Mouse (Mus musculus) retina, adult 2 months (tissue): Measurements from ENCODE around the gene Scap.
A peak's percentile ranks its signal among the peaks of the same experiment; 100 is the strongest.

Experiments
- DNase-seq: peaks from one replicate; pipeline ENCODE4 v3.0.0-alpha.2; 2012; ENCODE audit warnings: low read depth, low spot score

Gene Scap

DNA sequence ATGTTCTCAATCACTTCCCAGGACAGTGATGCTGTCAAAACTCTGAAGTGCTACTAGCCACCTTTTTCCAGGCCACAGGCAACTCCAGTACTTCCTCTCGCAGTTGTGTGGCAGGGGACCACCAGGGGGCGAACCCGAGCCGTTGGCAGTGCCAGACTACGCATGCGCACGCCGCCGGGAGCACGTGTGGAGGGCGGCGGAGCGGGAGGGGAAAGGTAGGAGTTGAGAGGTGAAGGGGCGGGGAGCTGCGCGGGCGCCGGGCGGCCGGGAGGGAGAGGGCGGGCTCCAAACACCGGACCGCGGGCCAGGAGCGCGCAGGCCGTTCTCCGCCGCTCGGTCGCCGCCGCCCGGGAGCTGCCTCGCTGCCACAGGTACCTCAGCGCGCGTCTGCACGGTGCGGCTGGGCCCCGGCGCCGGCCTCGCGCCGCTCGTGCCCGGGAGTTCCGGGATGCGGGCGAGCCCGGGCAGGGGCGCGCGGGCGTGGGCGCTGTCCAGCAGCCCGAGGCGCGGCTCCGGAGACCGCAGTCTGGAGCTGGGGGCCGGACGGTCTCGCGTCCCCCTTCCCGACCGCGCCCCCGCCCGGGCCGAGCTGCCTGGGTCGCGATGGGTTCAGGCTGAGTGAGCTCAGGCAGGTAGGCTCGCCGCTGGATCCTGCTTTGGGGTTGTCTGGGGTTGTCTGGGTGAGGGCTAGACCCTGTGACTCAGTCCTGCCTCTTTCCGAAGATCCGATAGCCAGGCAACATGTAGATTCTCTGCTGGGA is at the start of gene Scap:
Scap (plus strand) TSS at position 154 of the 761 bp plus-strand sequence.
- peak; percentile 90 for DNase-seq

GRCm38 (mm10) chr9:110284075-110284697 is 48.9 kb upstream of the Scap start:
- no peak for DNase-seq

DNA sequence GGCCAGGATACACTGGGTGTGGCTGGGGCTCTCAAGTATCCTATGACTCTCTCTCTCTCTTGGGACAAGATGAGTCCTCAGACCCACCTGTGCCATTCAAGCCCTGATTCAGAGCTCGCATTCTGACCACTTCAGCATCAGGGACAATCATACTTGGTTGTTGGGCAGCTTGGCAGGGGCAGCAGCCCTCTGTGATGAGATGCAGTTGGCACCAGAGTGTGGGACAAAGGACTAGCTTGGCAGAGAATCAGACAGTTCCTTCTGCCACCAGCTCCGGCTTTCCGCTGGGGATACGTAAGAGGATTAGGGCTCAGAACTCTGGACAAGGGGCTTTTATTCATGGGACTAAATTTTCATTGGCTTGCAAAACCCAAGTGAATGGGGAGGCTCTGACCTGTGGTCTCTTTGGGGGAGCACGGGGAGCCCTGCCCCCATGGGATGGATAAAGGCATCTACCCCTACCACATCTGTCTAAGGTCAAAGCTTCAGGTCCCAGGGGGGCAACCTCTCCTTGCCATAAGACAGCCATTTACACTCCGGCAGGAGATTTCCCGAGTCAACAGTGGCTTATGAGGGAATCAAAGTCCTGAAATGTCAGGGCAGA is 45.7 kb upstream of the Scap start:
- DNase-seq, result no peak

DNA sequence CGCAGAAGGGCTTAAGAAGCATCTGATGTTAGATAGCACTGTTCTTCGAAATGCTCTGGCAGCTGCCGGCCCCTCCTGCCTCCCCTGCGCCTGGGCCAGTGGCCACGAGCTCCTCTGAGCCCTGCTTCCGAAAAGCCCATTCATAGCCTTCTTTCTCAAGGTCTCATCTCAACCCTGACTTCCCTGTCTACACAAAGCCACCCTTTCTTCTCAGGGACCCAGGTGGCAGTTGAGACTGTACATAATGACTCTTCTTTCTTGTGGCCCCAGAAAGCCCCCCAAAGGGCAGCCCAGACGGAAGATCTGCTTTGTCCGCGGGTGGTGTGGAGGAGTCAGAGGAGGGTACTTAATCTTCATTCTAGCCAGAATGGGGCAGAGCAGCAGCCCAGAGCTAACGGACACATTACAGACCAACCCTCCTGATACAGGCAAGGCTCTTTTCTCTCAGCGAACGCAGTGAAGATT is 39.8 kb upstream of the Scap start:
- no peak for DNase-seq

GRCm38 (mm10) chr9:110293873-110294415 is 39.1 kb upstream of the Scap start:
- DNase-seq, result no peak

DNA sequence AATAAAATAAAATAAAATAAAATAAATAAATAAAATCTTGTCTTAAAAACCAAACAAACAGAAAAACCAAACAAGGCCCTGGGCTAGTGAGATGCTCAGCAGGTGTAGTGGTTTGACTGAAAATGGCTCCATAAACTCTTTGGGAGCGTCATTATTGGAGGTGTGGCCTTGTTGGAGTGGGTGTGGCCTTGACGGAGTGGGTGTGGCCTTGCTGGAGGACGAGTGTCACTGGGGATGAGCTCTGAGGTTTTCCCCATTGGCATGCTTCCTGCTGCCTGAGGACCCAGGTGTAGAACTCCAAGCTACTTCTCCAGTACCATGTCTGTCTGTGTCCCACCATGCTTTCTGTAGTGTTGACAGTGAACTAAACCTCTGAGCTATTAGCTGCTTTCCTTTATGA is 38.3 kb upstream of the Scap start:
- DNase-seq, result no peak

- peak; percentile 84 for DNase-seq
These were observed 36.0 kb upstream of the Scap start for GRCm38 (mm10) chr9:110296867-110297627.

DNA sequence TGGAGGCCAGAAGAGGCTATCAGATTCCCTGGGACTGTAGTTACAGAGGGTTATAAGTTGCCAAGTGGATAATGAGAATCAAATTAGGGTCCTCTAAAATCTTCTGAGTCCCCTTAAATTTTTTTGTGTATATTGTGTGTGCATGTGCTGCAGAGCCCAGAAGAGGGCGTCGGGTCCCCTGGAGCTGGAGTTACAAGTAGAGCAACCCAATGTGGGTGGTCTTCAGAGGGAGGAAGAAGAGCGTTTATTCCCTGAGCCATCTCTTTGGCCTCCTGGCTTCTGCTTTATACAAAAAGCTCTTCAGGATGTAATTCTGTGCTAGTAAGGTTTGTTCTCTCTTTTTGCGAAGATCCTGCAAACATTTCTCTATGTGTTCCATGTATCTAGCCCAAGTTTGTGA is 28.6 kb upstream of the Scap start:
- DNase-seq, result no peak

DNA sequence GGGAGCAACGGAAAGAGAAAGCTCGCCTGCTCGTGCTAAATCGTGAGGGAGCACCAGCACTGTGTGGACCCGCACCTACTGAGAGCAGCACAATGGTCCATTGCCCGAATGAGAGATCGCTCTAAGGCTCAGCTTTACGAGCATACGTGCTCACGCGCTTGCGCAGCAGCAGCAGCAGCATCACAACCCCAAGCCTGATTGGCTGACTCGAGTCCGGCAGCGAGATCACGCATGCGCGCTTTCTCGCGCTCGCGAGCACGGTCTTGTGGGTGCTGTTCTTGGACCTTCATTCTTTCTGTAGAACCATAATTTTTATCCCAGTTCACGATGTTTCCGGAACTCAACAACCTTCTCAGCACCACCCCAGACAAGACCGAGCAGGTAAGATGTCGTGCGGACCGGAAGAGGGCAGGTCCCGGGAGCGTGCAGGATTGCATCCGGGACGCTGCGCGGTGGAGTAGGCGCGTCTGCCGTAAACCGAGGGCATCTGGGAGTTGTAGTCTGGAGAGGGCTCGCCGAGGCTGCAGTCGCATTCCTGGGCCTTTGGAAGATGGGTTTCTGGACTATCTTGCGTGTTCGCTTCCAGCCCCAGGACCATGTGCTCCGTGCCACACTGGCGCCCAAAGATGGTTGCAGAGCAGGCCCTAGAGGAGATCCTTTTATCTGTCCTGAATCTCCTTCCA is 28.0 kb upstream of the Scap start, which contains the start of gene Elp6:
Elp6 (plus strand) TSS at position 205 of the 683 bp plus-strand sequence.
- DNase-seq, result peak; percentile 84

- no peak for DNase-seq
These were observed 26.7 kb upstream of the Scap start for GRCm38 (mm10) chr9:110306371-110306770.

DNA sequence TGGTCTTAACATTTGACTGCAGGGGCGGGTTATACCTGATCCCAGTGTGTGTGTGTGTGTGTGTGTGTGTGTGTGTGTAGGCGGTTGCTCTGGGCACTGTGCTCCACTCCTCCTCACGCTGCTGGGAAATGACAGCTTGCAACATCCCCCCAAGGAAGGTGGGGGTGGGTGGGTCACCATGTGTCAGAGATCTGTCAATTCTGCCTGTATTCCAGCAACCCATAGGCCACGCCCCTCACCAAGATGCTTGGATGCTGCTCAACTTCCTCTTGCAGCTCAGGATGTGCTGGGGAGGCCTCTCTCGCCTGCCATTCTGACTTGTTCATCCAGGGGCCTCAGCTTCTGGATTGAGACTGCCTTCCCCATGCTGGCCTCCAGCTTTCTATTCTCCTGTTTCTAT is 18.4 kb upstream of the Scap start:
- no peak for DNase-seq

GRCm38 (mm10) chr9:110315410-110315809 is 17.7 kb upstream of the Scap start:
- no peak for DNase-seq

GRCm38 (mm10) chr9:110315904-110316303 is 17.2 kb upstream of the Scap start:
- no peak for DNase-seq

GRCm38 (mm10) chr9:110316503-110316902 is 16.6 kb upstream of the Scap start:
- no peak for DNase-seq

GRCm38 (mm10) chr9:110320769-110321168 is 12.3 kb upstream of the Scap start:
- no peak for DNase-seq

DNA sequence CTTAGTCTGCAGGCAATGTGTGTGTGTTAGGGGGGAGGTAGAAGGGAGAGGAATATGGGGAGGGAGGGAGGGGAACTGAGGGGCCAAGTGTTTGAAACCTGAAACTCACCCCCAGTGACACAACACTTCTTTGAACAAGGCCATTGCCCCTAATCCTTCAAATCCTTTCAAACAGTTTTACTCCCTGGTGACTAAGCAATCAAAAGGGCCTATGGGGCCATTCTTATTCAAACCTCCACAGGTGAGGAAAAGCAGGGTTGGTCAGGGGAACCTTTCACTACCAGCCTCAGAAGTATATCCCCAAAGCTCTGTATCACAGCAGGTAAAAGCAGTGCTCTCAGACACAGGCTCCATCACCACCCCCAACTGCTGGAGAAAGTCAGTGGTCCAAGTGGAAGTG is 10.1 kb upstream of the Scap start:
- no peak for DNase-seq

DNA sequence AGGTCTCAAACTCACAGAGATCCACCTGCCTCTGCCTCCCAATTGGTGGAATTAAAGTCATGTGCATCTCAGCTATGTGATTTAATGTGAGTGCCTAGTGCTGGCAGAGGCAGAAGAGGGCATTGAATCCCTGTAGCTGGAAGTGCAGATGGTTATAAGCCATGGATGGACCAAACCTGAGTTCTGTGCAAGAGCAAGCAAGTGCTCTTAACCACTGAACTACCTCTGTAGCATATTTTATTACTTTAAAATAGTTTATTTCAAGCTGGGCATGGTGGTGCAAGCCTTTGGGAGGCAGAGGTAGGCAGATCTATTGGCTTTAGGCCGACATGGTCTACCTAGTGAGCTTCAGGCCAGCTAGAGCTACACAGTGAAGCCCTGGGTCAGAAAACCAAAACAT is 8.9 kb upstream of the Scap start:
- no peak for DNase-seq

DNA sequence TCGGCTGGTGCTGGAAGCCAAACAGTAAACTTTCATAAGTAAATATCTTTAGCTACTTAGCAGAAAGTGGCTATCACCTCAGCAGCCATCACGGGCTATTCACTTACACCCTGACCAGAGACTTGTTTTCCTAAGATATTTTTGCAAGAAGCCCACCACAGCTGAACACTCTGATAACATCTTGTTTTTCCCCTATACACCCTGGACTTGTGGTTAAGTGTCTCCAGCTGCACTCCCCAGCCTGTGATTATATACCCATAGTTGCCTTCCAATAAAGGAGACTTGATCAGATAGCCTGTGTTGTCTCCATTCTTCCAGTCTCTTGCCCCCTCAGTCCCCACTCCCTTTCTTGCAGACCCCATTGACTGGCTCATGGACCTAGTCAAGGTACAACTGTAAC is 4.9 kb upstream of the Scap start:
- no peak for DNase-seq

DNA sequence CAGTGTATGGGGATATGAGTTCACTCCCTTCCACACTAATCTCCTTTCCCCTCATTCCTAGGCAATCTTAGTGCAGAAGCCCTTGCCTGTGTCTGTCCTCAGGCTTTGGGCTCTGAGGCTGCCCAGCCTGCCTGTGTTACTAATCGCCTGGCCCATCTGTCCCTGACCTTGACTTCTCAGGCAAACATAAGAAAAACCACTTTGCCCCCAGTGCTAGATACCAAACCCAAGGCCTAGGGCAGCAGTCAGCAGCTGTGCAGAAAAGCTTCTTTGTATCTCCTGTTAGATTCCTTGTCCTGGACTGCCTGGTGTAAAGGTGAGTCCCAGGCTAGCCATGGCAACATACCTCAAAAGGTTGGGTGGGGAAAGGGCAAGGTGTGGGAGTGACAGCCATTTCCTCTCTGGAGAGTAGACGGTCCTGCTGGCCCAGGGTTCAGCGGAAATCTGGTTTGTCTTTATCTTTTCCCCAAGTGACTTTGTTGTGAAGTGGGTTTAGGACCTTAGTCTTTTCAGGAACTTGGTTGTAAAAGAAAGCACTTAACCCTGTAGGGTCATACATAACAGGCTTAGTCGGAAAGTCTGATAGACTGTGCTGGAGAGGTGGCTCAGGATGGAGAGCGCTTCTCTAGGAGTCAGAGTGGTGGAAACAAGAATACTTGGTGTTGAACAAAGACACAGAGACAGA is 4.0 kb upstream of the Scap start:
- DNase-seq, result no peak

GRCm38 (mm10) chr9:110329655-110330054 is 3.4 kb upstream of the Scap start:
- DNase-seq, result no peak

DNA sequence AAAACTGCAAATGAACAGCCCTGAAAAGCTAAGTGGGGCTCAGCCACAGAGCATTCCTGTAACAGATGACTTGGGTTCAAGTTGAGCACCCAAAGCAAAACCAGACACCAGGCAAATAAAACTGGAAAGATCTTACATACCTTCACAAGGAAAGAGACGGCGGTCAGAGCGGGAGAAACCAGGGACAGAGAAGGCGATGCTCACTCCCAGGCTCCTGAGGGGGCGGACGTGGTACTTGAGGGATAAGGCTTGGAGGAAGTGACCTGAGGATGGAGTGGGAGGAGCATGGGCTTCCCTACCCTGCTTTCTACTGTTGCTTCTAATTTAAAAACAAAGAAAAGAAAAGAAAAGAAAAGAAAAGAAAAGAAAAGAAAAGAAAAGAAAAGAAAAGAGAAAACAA is 2.7 kb upstream of the Scap start:
- no peak for DNase-seq
